Mouse (Mus musculus) heart, postnatal 0 days (tissue): ENCODE data around the gene Anks1.

ENCODE experiments used
- CTCF ChIP-seq: IDR thresholded peaks from 2 replicates; pipeline ENCODE4 v1.5.1; 2016; ENCODE audit warnings: antibody characterized with exemption, control low read depth, low read depth
- EP300 ChIP-seq: IDR thresholded peaks from 2 replicates; pipeline ENCODE4 v1.6.1; 2016; ENCODE audit warnings: antibody characterized with exemption, low read depth

DNA sequence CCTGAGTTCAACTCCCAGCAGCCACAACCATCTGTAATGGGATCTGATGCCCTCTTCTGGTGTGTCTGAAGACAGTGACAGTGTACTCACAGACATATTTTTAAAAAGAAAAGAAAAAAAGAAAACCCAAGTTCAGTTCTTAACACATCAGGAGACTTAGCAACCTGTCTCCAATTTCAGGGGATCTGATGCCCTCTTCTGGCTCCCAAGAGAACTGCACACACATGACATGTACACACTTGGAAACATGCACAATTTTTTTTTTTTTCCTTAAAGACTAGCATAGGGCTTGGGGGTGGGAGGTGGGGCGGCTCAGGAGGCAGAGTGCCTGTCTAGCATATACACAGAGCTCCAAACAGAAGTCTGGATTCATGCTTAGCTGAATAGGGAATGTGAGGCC is 191.6 kb downstream of the Anks1 start:
- no peak for TF ChIP-seq CTCF
- no peak for TF ChIP-seq EP300
